Comparison of ENCODE assay signal across 8 mouse cellular contexts in genomic region chr7:3288976-3289970, GRCm38 (mm10). TPM values are rescaled to one million over a fixed set of nuclear protein-coding genes. Genes with fewer than 3 reads are reported as not detected.
DNase-seq lines count a peak whose midpoint lies in the region; ATAC-seq and TF ChIP-seq lines count a peak whose summit lies in the region.

TSS of gene Myadm (plus strand) at chr7:3289080.
TSS of gene Prkcg (plus strand) at chr7:3289179.

- CTCF ChIA-PET in Patski (lab: Charles Lee): no interaction called here

- peaks cover 9% of the 10 kb centered on the region; the same call in 1 of the 2 replicates for H3K36me3 ChIP-seq in hindbrain, embryonic 14.5 days (replicated peaks; ENCODE audit: control insufficient read depth, insufficient read depth)

- WGBS in hindbrain, embryonic 14.5 days: under 1% methylated on average over 30 of the region's 30 CpGs

- no peak for DNase-seq in Patski (ENCODE audit: low read depth, low spot score)
- peak; percentile 85 for DNase-seq in cerebellum, adult 9-10 months
- DNase-seq in gastrocnemius, adult 18-20 months (ENCODE audit: low spot score): peak; percentile 79
- peak; percentile 73 for DNase-seq in hindbrain, embryonic 14.5 days (ENCODE audit: low spot score)
- peak; percentile 77 to 79 for DNase-seq in left cerebral cortex, adult 2 months (ENCODE audit: extremely low spot score in 1 of 2, low spot score in 2 of 2)
- peak; percentile 88 to 91 for DNase-seq in lung, postnatal 4 days
- peak; percentile 84 for DNase-seq in right cerebral cortex, adult 18-20 months
- DNase-seq in urinary bladder, postnatal 10 days (ENCODE audit: low spot score): peak; percentile 26

- H3K27ac ChIP-seq in hindbrain, embryonic 14.5 days: peak within 1 kb of the TSS; percentile 75
- H3K27ac ChIP-seq in left cerebral cortex, adult 2 months: peak within 1 kb of the TSS; percentile 97

- H3K4me3 ChIP-seq in hindbrain, embryonic 14.5 days (replicated peaks; ENCODE audit: low read length): peak within 1 kb of the TSS; percentile 38
- peak within 1 kb of the TSS; percentile 59 for H3K4me3 ChIP-seq in left cerebral cortex, adult 2 months

- peak within 1 kb of the TSS; percentile 65 for H3K9ac ChIP-seq in hindbrain, embryonic 14.5 days

- in situ Hi-C loops in Patski (cut with MboI; ENCODE audit: low pct_unique_long_range_greater_than_20kb): loop anchor here (25.0 kb wide), 1 partner anchor 1148 kb away; the partner anchor contains the start of gene Rdh13

- intact Hi-C loops in left cerebral cortex, adult 2 months (cut with DNase I): no loop called here

- H3K4me2 ChIP-seq in hindbrain, embryonic 14.5 days (replicated peaks): peak within 1 kb of the TSS; percentile 85

- no peaks in the 10 kb centered on the region for H3K9me3 ChIP-seq in hindbrain, embryonic 14.5 days (ENCODE audit: control insufficient read depth, low read length)

- no peak for TF ChIP-seq CTCF in Patski (IDR thresholded peaks at IDR 0.05)
- TF ChIP-seq CTCF in left cerebral cortex, adult 2 months (IDR thresholded peaks at IDR 0.05): no peak

- peak; percentile 29 for ATAC-seq in Patski
- peak; percentile 48 for ATAC-seq in hindbrain, embryonic 14.5 days (ENCODE audit: low FRiP score)

- H3K27me3 ChIP-seq in Patski: no peaks in the 10 kb centered on the region
- no peaks in the 10 kb centered on the region for H3K27me3 ChIP-seq in hindbrain, embryonic 14.5 days (ENCODE audit: control insufficient read depth, insufficient read depth, low read length)

- POLR2A ChIA-PET in Patski (lab: Charles Lee): interaction anchor here (0.6 to 1.0 kb wide), 3 partner anchors 9 to 1215 kb away, joined by 3 to 5 read pairs (median 5); no protein-coding TSS in a partner anchor

- peaks cover 15% of the 10 kb centered on the region; the same call in 1 of the 2 replicates for H3K4me1 ChIP-seq in hindbrain, embryonic 14.5 days (replicated peaks; ENCODE audit: control insufficient read depth, insufficient read depth, low read length)

RNA-seq across cellular contexts. Expression of gene Myadm, which starts in this region (rescaled TPM):
- polyA plus RNA-seq in Patski (2021): 76.4 TPM
- 10 to 100 TPM; 21.1 to 38.5 TPM for total RNA-seq in gastrocnemius, adult 18-20 months (2021)
- 40.1 and 43.6 TPM in 2 replicates for polyA plus RNA-seq in hindbrain, embryonic 14.5 days (2014; fragmentation: Nextera tagmentation; extraction: Ambion mirVana)
- 10 to 100 TPM; 61.9 to 62.1 TPM for total RNA-seq in left cerebral cortex, adult 2 months (2021)

RNA-seq across cellular contexts. Expression of gene Prkcg, which starts in this region (rescaled TPM):
- 4.7 TPM for polyA plus RNA-seq in Patski (2021)
- total RNA-seq in gastrocnemius, adult 18-20 months (2021): under 1 TPM; 0.30 to 0.76 TPM
- 1.1 and 1.6 TPM in 2 replicates for polyA plus RNA-seq in hindbrain, embryonic 14.5 days (2014; fragmentation: Nextera tagmentation; extraction: Ambion mirVana)
- 100 to 1,000 TPM; 262 to 263 TPM for total RNA-seq in left cerebral cortex, adult 2 months (2021)

Comparison
In these comparisons a context has a peak if more than half of its experiments do, and no peak if none do; other contexts are left out.
1. RNA of gene Prkcg (total RNA-seq): 262 to 263 TPM in left cerebral cortex, adult 2 months; 0.30 to 0.76 TPM in gastrocnemius, adult 18-20 months; every median in the first group is over 100 times any median in the second.